Comparison of ENCODE assay signal across 7 mouse cellular contexts in the genomic region with DNA sequence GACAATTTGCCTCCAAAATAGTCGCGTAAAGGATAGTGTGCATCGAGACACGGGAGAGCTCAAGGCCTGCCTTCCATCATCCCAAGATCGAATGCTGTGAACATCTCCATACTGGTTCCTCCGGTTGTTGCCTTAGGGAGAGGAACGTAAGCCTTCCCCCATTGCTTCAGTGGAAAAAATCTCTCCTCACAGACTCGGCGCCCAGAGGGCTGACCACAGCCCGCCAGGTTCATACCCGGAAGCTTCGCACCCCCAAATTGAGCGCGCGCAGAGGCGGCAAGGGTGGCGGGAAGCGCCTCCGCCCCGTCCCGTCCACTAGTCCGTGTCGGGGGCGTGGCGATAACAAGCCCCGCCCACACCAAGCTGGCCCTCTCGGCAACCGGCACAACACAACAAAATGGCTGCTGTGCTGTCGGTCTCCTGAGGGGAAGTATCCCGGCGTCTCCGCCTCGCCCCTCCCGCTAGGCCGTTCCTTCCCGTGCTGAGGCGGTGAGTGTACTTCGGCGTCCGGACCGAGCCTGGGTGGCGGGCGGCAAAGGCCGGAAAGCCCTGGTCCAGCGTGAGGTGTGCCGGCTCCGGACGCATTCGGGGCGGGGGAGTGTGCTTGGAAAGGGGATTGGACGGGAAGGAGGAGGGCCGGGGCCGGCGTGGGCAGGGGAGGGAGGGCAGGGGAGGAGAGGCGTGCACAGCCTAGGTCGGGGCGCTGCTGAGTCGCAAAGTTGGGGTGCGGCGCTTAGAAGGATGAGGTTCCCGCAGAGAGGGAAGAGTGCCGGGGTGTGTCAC. TPM values are rescaled to one million over a fixed set of nuclear protein-coding genes. Genes with fewer than 3 reads are reported as not detected.
DNase-seq lines count a peak whose midpoint lies in the region; ATAC-seq lines count a peak whose summit lies in the region.

A gene (plus strand): TSS at position 352 of the 783 bp plus-strand sequence.

- no peaks in the 10 kb centered on the region for H3K27me3 ChIP-seq in limb, embryonic 10.5 days (ENCODE audit: low read depth, poor library complexity, severe bottlenecking)
- no peaks in the 10 kb centered on the region for H3K27me3 ChIP-seq in midbrain, embryonic 13.5 days

- H3K4me2 ChIP-seq in midbrain, embryonic 13.5 days (replicated peaks): peak within 1 kb of the TSS; percentile 71

- H3K9ac ChIP-seq in midbrain, embryonic 13.5 days (replicated peaks): peak within 1 kb of the TSS; percentile 81

- peak within 1 kb of the TSS; percentile 96 for H3K27ac ChIP-seq in limb, embryonic 10.5 days
- peak within 1 kb of the TSS; percentile 88 for H3K27ac ChIP-seq in midbrain, embryonic 13.5 days

- DNase-seq in adrenal gland, adult 8-10 months: peak; percentile 92
- peak; percentile 96 for DNase-seq in embryo, embryonic 9.5 days (ENCODE audit: extremely low spot score)
- DNase-seq in gonadal fat pad, adult 2 months (ENCODE audit: low read depth): no peak
- DNase-seq in kidney, adult 11 months: peak; percentile 94
- peak; percentile 96 for DNase-seq in limb, embryonic 10.5 days (ENCODE audit: low spot score)
- peak; percentile 96 for DNase-seq in spleen, adult 12 weeks (ENCODE audit: low spot score)

- H3K9me3 ChIP-seq in limb, embryonic 10.5 days (replicated peaks): no peaks in the 10 kb centered on the region
- H3K9me3 ChIP-seq in midbrain, embryonic 13.5 days: no peaks in the 10 kb centered on the region

- WGBS in limb, embryonic 10.5 days: under 1% methylated on average over 62 of the region's 62 CpGs
- WGBS in midbrain, embryonic 13.5 days: 1% methylated on average over 62 of the region's 62 CpGs

- peaks cover 6% of the 10 kb centered on the region for H3K36me3 ChIP-seq in limb, embryonic 10.5 days
- no peaks in the 10 kb centered on the region for H3K36me3 ChIP-seq in midbrain, embryonic 13.5 days

- H3K4me3 ChIP-seq in limb, embryonic 10.5 days: peak within 1 kb of the TSS; percentile 91
- peak within 1 kb of the TSS; percentile 80 for H3K4me3 ChIP-seq in midbrain, embryonic 13.5 days (replicated peaks)

- peaks cover 12% of the 10 kb centered on the region for H3K4me1 ChIP-seq in limb, embryonic 10.5 days
- peaks cover 7% of the 10 kb centered on the region for H3K4me1 ChIP-seq in midbrain, embryonic 13.5 days (replicated peaks)

- peak; percentile 97 for ATAC-seq in midbrain, embryonic 13.5 days

RNA-seq across cellular contexts. Expression of the gene that starts here (rescaled TPM):
- total RNA-seq in adrenal gland, adult 8-10 months (2022): 10 to 100 TPM; 16.4 to 30.7 (median 23.5) TPM
- 8.9 and 11.5 TPM in 2 replicates for polyA plus RNA-seq in gonadal fat pad, adult 2 months (2012; rRNA removed)
- 22.4 and 31.2 TPM in 2 replicates for polyA plus RNA-seq in limb, embryonic 10.5 days (2016; fragmentation: Nextera tagmentation; extraction: Ambion mirVana)
- 16.7 and 18.1 TPM in 2 replicates for polyA plus RNA-seq in midbrain, embryonic 13.5 days (2015; fragmentation: Nextera tagmentation; extraction: Ambion mirVana)
